Mouse (Mus musculus) kidney, adult 10 weeks (tissue): Measurements from ENCODE around the gene Tmem243. TPM values are rescaled to one million over a fixed set of nuclear protein-coding genes. Genes with fewer than 3 reads are reported as not detected.

ENCODE experiments used
- polyA plus RNA-seq: library from polyadenylated mRNA; stranded (reverse); fragments of 350-450 nt; fragmentation: Illumina TruSeq; extraction: RNeasy Lipid Tissue Mini Kit (QIAGEN cat#74804); gene quantifications from one replicate; pipeline ENCODE4 v1.2.3, GENCODE M21; 2014; ENCODE audit warnings: low read depth, low replicate concordance

The Tmem243 gene
- polyA plus RNA-seq = 149 TPM

DNA sequence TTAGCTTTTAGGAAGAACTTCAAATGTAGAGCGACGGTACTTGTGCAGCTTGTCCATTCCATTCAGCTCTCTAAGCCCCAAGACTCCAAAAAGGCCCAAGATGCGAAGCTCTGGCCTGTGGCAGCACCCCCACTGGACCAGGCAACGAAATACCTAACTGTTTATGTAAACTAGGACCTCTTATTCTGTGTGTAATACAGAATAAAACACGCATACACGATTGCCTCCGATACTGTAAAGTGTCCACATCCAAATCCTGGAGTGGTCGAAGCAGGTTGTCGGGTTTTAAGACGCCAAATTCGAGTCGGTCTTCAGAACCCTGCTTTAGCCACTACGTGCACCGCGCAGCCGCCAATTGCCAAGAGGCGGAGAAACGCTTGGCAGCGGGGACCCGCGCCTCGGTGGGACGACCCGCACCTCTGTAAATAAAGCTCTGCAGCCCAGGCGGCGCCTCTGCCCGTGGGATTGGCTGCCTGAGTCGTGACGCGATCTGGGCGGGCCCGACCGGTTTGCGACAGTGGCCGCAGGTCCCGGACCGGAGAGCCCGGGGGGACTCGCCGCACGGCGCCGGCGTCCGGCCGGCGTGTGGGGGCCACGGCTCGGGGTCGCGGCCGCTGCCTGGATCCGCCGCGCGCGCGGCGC, at the start of gene Tmem243:
Tmem243 (plus strand) TSS at position 462 of the 642 bp plus-strand sequence.

DNA sequence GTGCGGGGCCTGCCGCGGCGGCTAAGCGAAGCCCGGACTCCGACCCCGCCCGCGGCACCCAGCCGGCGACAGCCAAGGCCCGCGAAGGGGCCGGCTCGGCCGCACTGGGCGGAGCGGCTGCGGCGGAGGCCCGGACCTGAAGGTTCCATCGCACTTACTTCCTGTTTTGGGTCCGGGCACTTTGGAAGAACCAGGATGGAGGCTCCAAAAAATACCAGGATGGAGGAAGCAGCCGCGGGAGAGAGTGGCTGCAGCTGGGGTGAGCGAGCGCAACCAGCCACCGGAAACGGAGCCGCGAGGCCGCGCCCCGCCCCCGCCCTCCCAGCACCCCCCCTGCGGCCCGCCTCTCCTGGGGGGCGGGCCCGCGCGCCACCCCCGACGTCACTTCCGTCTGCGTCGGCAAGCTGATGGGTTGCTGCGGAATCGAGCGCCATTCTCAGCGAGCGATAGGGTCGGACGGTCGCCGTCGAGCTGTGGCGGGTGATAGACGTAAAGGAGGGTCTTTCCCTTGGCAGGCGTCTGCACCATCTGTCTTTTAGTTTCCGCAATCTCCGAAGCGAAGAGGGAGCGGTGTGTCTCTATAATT, 61.1 kb downstream of the Tmem243 start, which contains the start of gene Dmtf1:
Dmtf1 (minus strand) TSS at position 321 of the 586 bp plus-strand sequence.

Other genes with a start within 250 kb of the Tmem243 start
- 0.28 TPM for gene Abcb4, start 207.0 kb upstream of the Tmem243 start, polyA plus RNA-seq
- 532 TPM for gene Crot, start 103.3 kb upstream of the Tmem243 start, polyA plus RNA-seq
- 39.4 TPM for gene Dmtf1, start 61.1 kb downstream of the Tmem243 start, polyA plus RNA-seq
- gene 9330182L06Rik, start 165.4 kb downstream of the Tmem243 start, polyA plus RNA-seq = 0.61 TPM